ENCODE assay signal across 29 mouse cellular contexts in the genomic region with DNA sequence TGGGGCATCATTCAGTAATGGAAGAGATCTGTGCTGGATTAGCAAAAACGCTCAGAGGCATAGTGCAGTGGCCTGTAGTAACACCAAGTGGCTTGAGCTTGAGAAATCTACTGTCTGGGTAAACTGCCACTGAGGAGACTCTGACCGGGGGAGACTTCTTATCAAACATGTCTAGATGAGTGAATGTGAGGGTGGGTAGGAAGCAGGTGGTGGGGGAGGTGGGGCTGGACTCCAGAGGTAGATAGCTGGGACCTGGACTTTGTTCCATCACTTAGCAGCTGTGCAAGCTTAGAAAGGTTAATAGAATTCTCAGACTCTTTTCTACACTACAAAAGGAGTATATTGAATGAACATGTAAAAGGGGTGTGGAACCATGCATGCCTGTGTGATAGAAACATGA. TPM values are rescaled to one million over a fixed set of nuclear protein-coding genes. Genes with fewer than 3 reads are reported as not detected.
"Had no signal": no experiment of that assay in that cellular context is flagged by ENCODE, and none has a peak within 500 bp of the region (broad histone marks: within the 10 kb centered on the region; RNA-seq: fewer than 3 reads in every experiment).

No protein-coding gene starts in this region.

- DNase-seq: gastrocnemius, adult 2 months; gastrocnemius, postnatal 10 days; gastrocnemius, postnatal 25 days; heart, adult 2 months; heart, postnatal 14 days; heart, postnatal 36 days; kidney, adult 11 months; kidney, adult 2 months; kidney, adult 9 months; kidney, postnatal 14 days; kidney, postnatal 36 days; liver; liver, embryonic 13.5 days had no signal

- H3K4me3 ChIP-seq: gastrocnemius, adult 2 months; heart, adult 2 months; heart, embryonic 13.5 days; heart, embryonic 15.5 days; hindbrain, embryonic 10.5 days; kidney, embryonic 15.5 days; layer of hippocampus, adult 2 months; left cerebral cortex, adult 2 months; limb, embryonic 10.5 days; limb, embryonic 12.5 days; liver, embryonic 13.5 days had no signal

- H3K4me2 ChIP-seq: heart, embryonic 11.5 days; heart, embryonic 13.5 days; heart, embryonic 15.5 days; hindbrain, embryonic 14.5 days; kidney, embryonic 15.5 days; limb, embryonic 12.5 days; liver, embryonic 11.5 days; liver, embryonic 13.5 days had no signal

- H3K4me1 ChIP-seq: heart, embryonic 13.5 days; heart, embryonic 15.5 days; hindbrain, embryonic 10.5 days; kidney, embryonic 15.5 days; limb, embryonic 10.5 days; limb, embryonic 12.5 days; liver, embryonic 13.5 days had no signal

- H3K27me3 ChIP-seq: heart, embryonic 13.5 days; heart, embryonic 15.5 days; kidney, embryonic 15.5 days; limb, embryonic 12.5 days; liver, embryonic 13.5 days had no signal

- ATAC-seq: forebrain, embryonic 16.5 days; hindbrain, embryonic 16.5 days; inflammation-experienced regulatory T-cells, adult 6 months had no signal

- H3K27ac ChIP-seq: gastrocnemius, adult 2 months; heart, adult 2 months; heart, embryonic 13.5 days; heart, embryonic 15.5 days; hindbrain, embryonic 10.5 days; hindbrain, embryonic 14.5 days; kidney, embryonic 15.5 days; kidney, postnatal 0 days; layer of hippocampus, adult 2 months; left cerebral cortex, adult 2 months; limb, embryonic 10.5 days; limb, embryonic 12.5 days; liver, embryonic 13.5 days had no signal

- H3K9ac ChIP-seq: heart, embryonic 13.5 days; heart, embryonic 15.5 days; hindbrain, embryonic 14.5 days; kidney, embryonic 15.5 days; limb, embryonic 12.5 days; liver, embryonic 13.5 days had no signal

- H3K9me3 ChIP-seq: heart, embryonic 13.5 days; heart, embryonic 15.5 days; hindbrain, embryonic 10.5 days; kidney, embryonic 15.5 days; limb, embryonic 10.5 days; limb, embryonic 12.5 days; liver, embryonic 13.5 days had no signal

- H3K36me3 ChIP-seq: heart, embryonic 13.5 days; heart, embryonic 15.5 days; hindbrain, embryonic 10.5 days; kidney, embryonic 15.5 days; limb, embryonic 10.5 days; limb, embryonic 12.5 days; liver, embryonic 13.5 days had no signal

RNA-seq across cellular contexts. Expression of gene Shisa9, which starts 21.3 kb away (rescaled TPM):
- polyA plus RNA-seq: large intestine, adult 2 months had no signal
